Mouse (Mus musculus) heart, embryonic 13.5 days (tissue): Measurements from ENCODE around the gene Baiap2l1. TPM values are rescaled to one million over a fixed set of nuclear protein-coding genes. Genes with fewer than 3 reads are reported as not detected.

Experiments used
- ATAC-seq: fragments of 200-750 bp; cut with Nextera tagmentation; 2 replicates; pipeline ENCODE4 v1.8.0; 2017; ENCODE audit warnings: moderate TSS enrichment; ENCODE audit not compliant: insufficient number of reproducible peaks, low FRiP score, low TSS enrichment; ENCODE audit errors: extremely low read depth
- H3K27ac ChIP-seq: fragments of 300-500 bp; sonication (generic); replicated peaks from 2 replicates; pipeline ENCODE4 v1.5.1; 2015; ENCODE audit warnings: moderate library complexity, mild to moderate bottlenecking, inconsistent platforms
- H3K27me3 ChIP-seq: fragments of 300-500 bp; sonication (generic); replicated peaks from 2 replicates; pipeline ENCODE4 v1.6.1; 2015; ENCODE audit warnings: mild to moderate bottlenecking, inconsistent platforms
- H3K36me3 ChIP-seq: fragments of 300-500 bp; sonication (generic); 2 replicates; pipeline ENCODE4 v1.6.1; 2015; ENCODE audit warnings: mild to moderate bottlenecking, inconsistent platforms
- H3K4me1 ChIP-seq: fragments of 300-500 bp; sonication (generic); 2 replicates; pipeline ENCODE4 v1.6.1; 2015; ENCODE audit warnings: inconsistent platforms
- H3K4me2 ChIP-seq: fragments of 300-500 bp; sonication (generic); 2 replicates; pipeline ENCODE4 v1.6.1; 2015; ENCODE audit warnings: inconsistent platforms, mild to moderate bottlenecking, moderate library complexity
- H3K4me3 ChIP-seq: fragments of 300-500 bp; sonication (generic); 2 replicates; pipeline ENCODE4 v1.5.1; 2015; ENCODE audit warnings: moderate library complexity, mild to moderate bottlenecking, inconsistent platforms
- H3K9ac ChIP-seq: fragments of 300-500 bp; sonication (generic); 2 replicates; pipeline ENCODE4 v1.6.1; 2015; ENCODE audit warnings: inconsistent platforms, mild to moderate bottlenecking, moderate library complexity
- H3K9me3 ChIP-seq: fragments of 300-500 bp; sonication (generic); 2 replicates; pipeline ENCODE4 v1.6.1; 2016; ENCODE audit warnings: inconsistent platforms
- WGBS: fragments of 180-500 bp; shearing (Covaris S2); methylation state at CpG from one replicate; pipeline ENCODE4 v1.1.7; 2015; ENCODE audit warnings: mixed read lengths; 5-methylcytosine and 5-hydroxymethylcytosine counted together
- polyA plus RNA-seq: library from polyadenylated mRNA; unstranded; fragments of >200 nt; fragmentation: Nextera tagmentation; extraction: Ambion mirVana; gene quantifications from 2 replicates; pipeline ENCODE4 v1.2.1, GENCODE M21; 2015

The Baiap2l1 gene
- polyA plus RNA-seq, 1 experiment from 2014 or later = 9.1 TPM

- WGBS = 58% methylated on average over 8 of the region's 8 CpGs
- Histone ChIP-seq H3K9ac (no peak overlapping the region), H3K27me3 (no peaks in the 10 kb centered on the region), H3K27ac (no peak overlapping the region), H3K4me1 (peaks cover 27% of the 10 kb centered on the region), H3K4me3 (no peak overlapping the region), H3K9me3 (no peaks in the 10 kb centered on the region), H3K4me2 (no peak overlapping the region), H3K36me3 (peaks cover 42% of the 10 kb centered on the region)
- ATAC-seq = no peak
These were observed 74.3 kb downstream of the Baiap2l1 start for GRCm38 (mm10) chr5:144283551-144284031.

GRCm38 (mm10) chr5:144282470-144283260, 75.2 kb downstream of the Baiap2l1 start:
- H3K27me3 ChIP-seq = no peaks in the 10 kb centered on the region
- H3K36me3 ChIP-seq = peaks cover 50% of the 10 kb centered on the region
- no peak overlapping the region for H3K4me3 ChIP-seq
- no peaks in the 10 kb centered on the region for H3K9me3 ChIP-seq
- ATAC-seq = no peak
- H3K4me2 ChIP-seq = no peak overlapping the region
- WGBS = 67% methylated on average over 11 of the region's 11 CpGs
- no peak overlapping the region for H3K9ac ChIP-seq
- H3K4me1 ChIP-seq = peaks cover 23% of the 10 kb centered on the region
- H3K27ac ChIP-seq = no peak overlapping the region

DNA sequence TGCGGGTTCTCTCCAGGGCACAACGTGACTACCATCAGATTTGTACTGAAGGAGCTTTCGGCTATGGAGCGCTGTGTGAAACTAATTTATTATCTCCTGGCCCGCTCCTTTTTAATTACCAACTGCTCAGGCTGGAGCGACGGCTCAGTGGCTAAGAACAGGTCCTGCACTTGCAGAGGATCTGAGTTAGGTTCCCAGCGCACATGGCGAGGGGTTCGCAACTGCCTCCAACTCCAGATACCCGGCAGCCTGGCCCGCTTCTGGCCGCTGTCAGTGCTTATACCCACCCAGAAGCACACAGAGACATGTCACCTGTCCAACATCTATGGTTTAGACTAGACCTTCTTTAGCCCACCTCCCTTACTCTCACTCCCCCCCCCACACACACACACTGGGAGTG, 78.0 kb downstream of the Baiap2l1 start:
- H3K4me1 ChIP-seq = peaks cover 22% of the 10 kb centered on the region
- H3K27ac ChIP-seq = no peak overlapping the region
- no peak overlapping the region for H3K9ac ChIP-seq
- H3K27me3 ChIP-seq = no peaks in the 10 kb centered on the region
- no peak overlapping the region for H3K4me2 ChIP-seq
- H3K9me3 ChIP-seq = no peaks in the 10 kb centered on the region
- no peak for ATAC-seq
- peaks cover 63% of the 10 kb centered on the region for H3K36me3 ChIP-seq
- H3K4me3 ChIP-seq = no peak overlapping the region
- WGBS = 86% methylated on average over 13 of the region's 13 CpGs

DNA sequence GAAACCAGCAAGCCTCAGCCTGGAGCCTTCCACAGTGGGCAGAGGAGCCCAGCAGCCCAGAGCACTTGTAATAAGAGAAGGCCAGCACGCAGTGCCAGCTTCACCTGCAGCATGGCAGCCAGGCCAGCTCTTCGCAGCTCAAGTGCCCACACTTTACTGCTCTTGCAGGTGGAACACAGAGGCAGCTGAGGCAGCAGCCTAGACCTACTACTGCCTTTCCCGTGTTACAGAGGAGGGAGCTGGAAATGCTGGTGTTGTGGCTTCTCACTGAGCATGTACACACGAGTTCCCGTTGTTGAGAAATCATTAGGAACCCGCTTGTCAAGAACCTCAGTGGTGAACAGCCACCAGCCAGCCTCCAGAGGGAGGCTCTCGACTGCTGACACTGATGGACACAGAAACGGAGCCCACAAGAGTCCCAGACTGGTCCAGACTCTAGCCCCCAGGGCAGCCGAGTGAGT, 78.8 kb downstream of the Baiap2l1 start:
- H3K9ac ChIP-seq = no peak overlapping the region
- H3K4me3 ChIP-seq = no peak overlapping the region
- H3K9me3 ChIP-seq = no peaks in the 10 kb centered on the region
- H3K27ac ChIP-seq = no peak overlapping the region
- no peak for ATAC-seq
- no peak overlapping the region for H3K4me2 ChIP-seq
- 69% methylated on average over 9 of the region's 9 CpGs for WGBS
- H3K27me3 ChIP-seq = no peaks in the 10 kb centered on the region
- peaks cover 24% of the 10 kb centered on the region for H3K4me1 ChIP-seq
- peaks cover 63% of the 10 kb centered on the region for H3K36me3 ChIP-seq

- WGBS = 86% methylated on average over 12 of the region's 13 CpGs
- Histone ChIP-seq H3K4me3 (no peak overlapping the region), H3K9ac (no peak overlapping the region), H3K36me3 (peaks cover 63% of the 10 kb centered on the region), H3K4me2 (no peak overlapping the region), H3K27me3 (no peaks in the 10 kb centered on the region), H3K27ac (no peak overlapping the region), H3K4me1 (peaks cover 17% of the 10 kb centered on the region), H3K9me3 (no peaks in the 10 kb centered on the region)
- ATAC-seq = no peak
These were observed 79.4 kb downstream of the Baiap2l1 start for GRCm38 (mm10) chr5:144278374-144278960.

DNA sequence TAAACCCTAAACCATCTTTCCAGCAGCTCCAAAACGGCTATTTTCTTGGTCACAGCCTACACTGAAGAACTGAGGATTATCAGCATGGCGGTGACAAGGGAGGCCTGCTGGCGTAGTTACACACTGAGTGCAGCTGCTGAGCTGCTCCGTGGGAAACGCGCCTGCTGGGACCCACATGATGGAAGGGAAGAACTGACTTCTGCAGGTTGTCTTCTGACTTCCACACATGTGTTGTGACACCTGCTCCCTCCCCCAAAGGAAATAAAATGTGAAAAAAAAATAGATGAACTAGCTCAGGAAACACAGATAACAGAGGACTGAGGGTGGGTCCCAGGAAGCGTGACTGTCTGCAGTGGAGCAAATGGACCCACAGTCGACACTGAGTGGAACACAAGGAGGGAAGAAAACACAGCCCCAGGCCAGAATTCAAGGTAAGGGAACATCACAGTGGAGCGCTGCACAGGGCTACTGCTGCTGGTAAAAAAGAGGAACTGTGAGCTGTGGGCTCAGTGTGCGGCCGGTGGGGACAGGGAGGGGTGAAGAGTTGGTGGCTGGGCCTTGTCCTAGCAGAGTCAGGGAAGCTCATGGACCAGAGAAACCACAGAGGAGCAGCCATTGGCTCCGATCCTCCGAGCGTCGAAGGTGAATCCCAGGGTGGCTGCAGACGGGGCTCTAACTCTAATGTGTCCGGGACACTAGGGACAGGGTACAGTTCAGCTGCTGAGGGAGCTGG, 80.8 kb downstream of the Baiap2l1 start:
- WGBS = 66% methylated on average over 17 of the region's 17 CpGs
- Histone ChIP-seq H3K27ac (no peak overlapping the region), H3K36me3 (peaks cover 55% of the 10 kb centered on the region), H3K9me3 (no peaks in the 10 kb centered on the region), H3K27me3 (no peaks in the 10 kb centered on the region), H3K4me3 (no peak overlapping the region), H3K9ac (no peak overlapping the region), H3K4me1 (peaks cover 27% of the 10 kb centered on the region), H3K4me2 (no peak overlapping the region)
- no peak for ATAC-seq

GRCm38 (mm10) chr5:144274904-144275303, 83.0 kb downstream of the Baiap2l1 start:
- no peaks in the 10 kb centered on the region for H3K27me3 ChIP-seq
- no peak overlapping the region for H3K4me3 ChIP-seq
- no peak for ATAC-seq
- no peaks in the 10 kb centered on the region for H3K9me3 ChIP-seq
- peaks cover 45% of the 10 kb centered on the region for H3K4me1 ChIP-seq
- WGBS = 64% methylated on average over 6 of the region's 6 CpGs
- H3K9ac ChIP-seq = no peak overlapping the region
- H3K36me3 ChIP-seq = peaks cover 36% of the 10 kb centered on the region
- H3K27ac ChIP-seq = no peak overlapping the region
- no peak overlapping the region for H3K4me2 ChIP-seq

GRCm38 (mm10) chr5:144271772-144272171, 86.1 kb downstream of the Baiap2l1 start:
- WGBS = 10% methylated on average over 5 of the region's 5 CpGs
- no peak overlapping the region for H3K4me2 ChIP-seq
- H3K27me3 ChIP-seq = no peaks in the 10 kb centered on the region
- no peak for ATAC-seq
- peak overlapping the region; percentile 53 for H3K27ac ChIP-seq
- H3K36me3 ChIP-seq = peaks cover 28% of the 10 kb centered on the region
- no peaks in the 10 kb centered on the region for H3K9me3 ChIP-seq
- H3K4me3 ChIP-seq = no peak overlapping the region
- 0 out of 2 replicates have a peak overlapping the region, but pooled peaks have one; percentile 8 for H3K9ac ChIP-seq
- peaks cover 61% of the 10 kb centered on the region for H3K4me1 ChIP-seq

DNA sequence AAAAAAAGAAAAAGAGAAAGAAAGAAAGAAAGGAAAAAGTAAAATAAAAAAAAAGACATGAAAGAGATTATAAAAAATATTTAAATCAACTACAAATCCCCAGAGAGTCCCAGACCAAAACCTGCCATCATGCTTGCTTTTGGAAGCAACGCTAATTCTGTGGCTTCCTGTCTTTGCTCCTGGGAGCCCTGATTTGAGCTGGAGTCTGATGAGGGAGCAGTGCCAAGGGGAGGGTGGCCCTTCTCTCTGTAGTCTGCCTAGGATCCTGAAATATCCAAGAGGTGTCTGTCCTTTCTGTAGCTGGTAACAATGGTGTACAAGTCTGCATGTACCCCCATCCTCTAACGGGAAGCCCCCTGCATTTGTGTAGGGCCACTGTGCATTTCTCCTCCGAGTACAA, 86.8 kb downstream of the Baiap2l1 start:
- Histone ChIP-seq H3K4me2 (no peak overlapping the region), H3K27me3 (no peaks in the 10 kb centered on the region), H3K9me3 (no peaks in the 10 kb centered on the region), H3K4me3 (no peak overlapping the region), H3K27ac (peak overlapping the region; percentile 53), H3K9ac (no peak overlapping the region), H3K36me3 (peaks cover 31% of the 10 kb centered on the region), H3K4me1 (peaks cover 66% of the 10 kb centered on the region)
- WGBS = 46% methylated on average over 3 of the region's 3 CpGs
- ATAC-seq = no peak

DNA sequence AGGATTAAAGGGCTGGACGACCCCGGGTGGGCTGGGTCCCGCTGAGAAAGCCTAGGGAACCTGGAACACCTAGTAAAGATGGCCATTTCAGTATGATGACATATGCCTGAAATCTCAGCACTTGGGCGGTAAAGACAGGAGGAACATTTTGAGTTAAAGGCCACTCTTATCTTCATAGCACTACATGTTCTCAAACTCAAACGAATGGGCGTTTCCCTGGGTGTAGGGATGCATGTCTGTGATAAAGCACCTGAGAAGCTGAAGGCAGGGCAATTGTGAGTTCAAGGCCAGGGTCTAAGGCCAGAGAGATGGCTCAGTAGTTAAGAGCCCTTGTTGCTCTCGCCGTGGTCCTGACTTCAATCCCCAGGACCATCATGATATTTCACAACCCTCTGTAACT, 87.5 kb downstream of the Baiap2l1 start:
- no peak for ATAC-seq
- H3K4me3 ChIP-seq = no peak overlapping the region
- no peak overlapping the region for H3K27ac ChIP-seq
- 82% methylated on average over 8 of the region's 8 CpGs for WGBS
- H3K4me1 ChIP-seq = peaks cover 64% of the 10 kb centered on the region
- H3K9ac ChIP-seq = no peak overlapping the region
- no peaks in the 10 kb centered on the region for H3K27me3 ChIP-seq
- peaks cover 33% of the 10 kb centered on the region for H3K36me3 ChIP-seq
- H3K9me3 ChIP-seq = no peaks in the 10 kb centered on the region
- H3K4me2 ChIP-seq = no peak overlapping the region

GRCm38 (mm10) chr5:144269926-144270325, 88.0 kb downstream of the Baiap2l1 start:
- Histone ChIP-seq H3K4me1 (peaks cover 61% of the 10 kb centered on the region), H3K4me3 (no peak overlapping the region), H3K27me3 (no peaks in the 10 kb centered on the region), H3K4me2 (no peak overlapping the region), H3K27ac (no peak overlapping the region), H3K9ac (no peak overlapping the region), H3K9me3 (no peaks in the 10 kb centered on the region), H3K36me3 (peaks cover 37% of the 10 kb centered on the region)
- 89% methylated on average over 7 of the region's 7 CpGs for WGBS
- ATAC-seq = no peak
